Mouse (Mus musculus) frontal cortex, postnatal 25 days (tissue): ENCODE results near the gene Abcc8.

ENCODE experiments used
- DNase-seq, 2 experiments: peaks; one replicate each; pipeline ENCODE4 v3.0.0; 2022; ENCODE audit warnings: low spot score in 2 of 2

The Abcc8 gene

GRCm38 (mm10) chr7:46154498-46155488 lies 25.0 kb downstream of the Abcc8 start:
- DNase-seq: no peak

DNA sequence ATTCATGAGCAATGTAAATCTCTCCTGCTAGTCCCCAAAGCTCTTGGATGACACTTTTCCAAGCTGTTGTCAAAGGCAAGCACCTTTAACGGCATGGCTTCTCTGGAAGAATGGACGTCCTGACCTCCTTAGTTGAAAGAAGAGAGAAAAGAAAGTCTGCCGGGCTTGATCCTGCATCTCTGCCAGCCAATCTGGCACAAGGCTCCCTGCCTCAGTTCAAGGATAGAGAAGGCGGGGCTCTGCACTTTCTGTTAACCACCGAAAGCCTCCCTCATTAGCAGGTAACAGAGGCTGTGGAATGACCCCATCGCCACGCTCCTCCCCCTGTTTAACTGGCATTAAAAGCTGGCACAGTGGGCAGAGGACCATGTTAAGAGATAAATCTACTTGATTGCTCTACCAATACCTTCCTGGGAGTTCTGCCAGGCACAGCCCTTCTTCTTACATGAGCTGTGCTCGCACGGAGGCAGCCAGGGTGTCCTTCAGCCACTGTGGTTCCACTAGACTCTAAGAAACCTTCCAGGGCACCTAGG lies 26.9 kb downstream of the Abcc8 start:
- no peak for DNase-seq

DNA sequence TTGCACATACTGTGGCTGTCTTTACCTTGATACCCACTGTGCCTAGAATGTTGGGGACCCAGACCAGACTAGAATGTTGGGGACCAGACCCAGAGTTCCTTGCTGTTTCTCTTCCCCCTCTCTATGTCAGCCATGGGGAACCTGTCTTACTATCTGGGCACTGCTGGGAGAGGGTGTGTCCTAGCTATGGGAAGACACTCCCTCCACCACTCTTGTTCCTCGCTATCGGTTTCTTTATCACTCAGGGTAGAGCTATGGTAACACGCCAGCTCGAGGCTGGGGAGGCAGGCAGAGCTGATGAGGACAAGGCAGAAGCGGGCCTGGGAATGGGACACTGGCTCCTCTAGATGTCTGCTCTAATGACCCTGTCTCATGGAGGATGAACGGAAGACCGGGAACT lies 32.4 kb downstream of the Abcc8 start:
- no peak for DNase-seq

- DNase-seq: no peak
These were observed 33.0 kb downstream of the Abcc8 start for GRCm38 (mm10) chr7:46146675-46147308.

DNA sequence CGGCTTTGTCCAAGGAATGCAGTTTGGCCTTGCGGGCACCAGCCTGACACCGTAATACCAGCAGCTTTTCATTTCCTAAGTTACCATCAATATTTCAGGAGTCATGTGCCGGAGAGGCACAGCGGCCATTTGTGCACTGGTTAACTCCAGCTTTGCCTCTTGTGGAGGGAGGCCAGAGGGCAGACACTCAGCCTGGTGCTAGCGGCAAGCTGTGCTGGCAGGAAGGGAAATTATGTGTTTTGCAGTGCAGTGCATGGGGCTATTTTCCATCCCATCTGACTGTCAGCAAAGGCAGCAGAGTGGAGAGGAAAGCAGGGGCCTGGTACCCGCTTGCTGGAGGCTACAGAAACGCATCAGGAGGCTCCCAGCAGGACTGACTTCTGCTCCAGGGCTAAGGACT lies 35.8 kb downstream of the Abcc8 start:
- no peak for DNase-seq

- DNase-seq: no peak
These were observed 41.4 kb downstream of the Abcc8 start for GRCm38 (mm10) chr7:46138329-46138930.

GRCm38 (mm10) chr7:46133858-46134257 lies 46.0 kb downstream of the Abcc8 start:
- no peak for DNase-seq

- no peak for DNase-seq
These were observed 47.6 kb downstream of the Abcc8 start for GRCm38 (mm10) chr7:46132229-46132628.

GRCm38 (mm10) chr7:46131806-46132205 lies 48.0 kb downstream of the Abcc8 start:
- peak in 1 of 2 experiments; percentile 23 for DNase-seq

- peak in 1 of 2 experiments; percentile 19 for DNase-seq
These were observed 48.6 kb downstream of the Abcc8 start for GRCm38 (mm10) chr7:46131266-46131665.

- no peak for DNase-seq
These were observed 49.1 kb downstream of the Abcc8 start for GRCm38 (mm10) chr7:46130723-46131122.

DNA sequence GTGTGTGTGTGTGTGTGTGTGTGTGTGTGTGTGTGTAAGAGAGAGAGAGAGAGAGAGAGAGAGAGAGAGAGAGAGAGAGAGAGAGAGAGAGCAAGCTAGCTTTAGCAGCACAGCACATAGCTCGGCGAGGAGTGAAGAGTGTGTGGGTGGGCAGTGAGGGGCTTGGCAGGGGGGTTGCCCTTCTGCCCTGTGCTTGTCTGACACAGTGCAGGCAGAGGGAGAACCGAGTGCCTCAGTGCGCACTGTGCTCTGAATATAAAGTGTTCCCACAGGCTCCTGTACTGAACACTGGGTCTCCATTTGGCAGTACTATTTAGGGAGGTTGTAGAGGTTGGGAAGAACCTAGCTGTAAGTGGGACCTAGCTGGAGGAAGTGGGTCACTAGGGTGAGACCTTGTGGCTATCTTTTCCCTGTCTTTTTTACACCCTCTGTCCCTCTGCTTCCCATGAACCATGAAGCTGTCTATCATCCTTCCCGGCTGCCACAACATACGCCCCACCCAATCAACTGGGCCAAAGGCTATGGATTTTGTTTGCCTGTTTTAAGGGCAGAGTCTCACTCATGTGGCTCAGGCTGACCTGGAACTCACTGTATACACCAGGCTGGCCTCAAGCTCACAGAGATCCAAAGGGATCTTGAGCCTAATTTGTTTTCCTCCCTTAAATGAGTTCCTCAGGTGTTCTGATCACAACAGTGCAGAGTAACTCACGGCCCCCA lies 50.2 kb downstream of the Abcc8 start:
- DNase-seq: no peak

- DNase-seq: no peak
These were observed 51.6 kb downstream of the Abcc8 start for GRCm38 (mm10) chr7:46128196-46128595.

- DNase-seq: no peak
These were observed 54.5 kb downstream of the Abcc8 start for GRCm38 (mm10) chr7:46125340-46125739.

GRCm38 (mm10) chr7:46124460-46124859 lies 55.4 kb downstream of the Abcc8 start:
- DNase-seq: no peak

DNA sequence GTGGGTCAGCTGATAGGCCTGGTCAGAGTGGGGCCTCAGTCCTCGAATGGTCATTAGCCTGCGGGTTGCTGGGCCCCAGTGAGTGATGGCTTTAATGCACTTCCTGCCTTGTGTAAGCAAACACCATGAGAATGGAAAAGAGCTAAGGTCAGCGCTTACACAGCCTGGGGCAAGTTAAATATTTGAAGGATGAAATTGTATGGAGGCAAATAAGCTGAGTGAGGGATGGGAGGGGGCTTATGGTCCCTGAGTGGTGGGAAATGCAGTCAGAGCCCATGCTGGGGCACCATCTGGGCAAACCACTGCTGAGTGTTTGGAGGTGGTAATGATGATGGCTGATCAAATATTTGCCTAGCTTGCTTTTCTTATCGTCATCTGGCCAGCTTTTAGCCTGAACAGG lies 56.9 kb downstream of the Abcc8 start:
- DNase-seq: no peak

DNA sequence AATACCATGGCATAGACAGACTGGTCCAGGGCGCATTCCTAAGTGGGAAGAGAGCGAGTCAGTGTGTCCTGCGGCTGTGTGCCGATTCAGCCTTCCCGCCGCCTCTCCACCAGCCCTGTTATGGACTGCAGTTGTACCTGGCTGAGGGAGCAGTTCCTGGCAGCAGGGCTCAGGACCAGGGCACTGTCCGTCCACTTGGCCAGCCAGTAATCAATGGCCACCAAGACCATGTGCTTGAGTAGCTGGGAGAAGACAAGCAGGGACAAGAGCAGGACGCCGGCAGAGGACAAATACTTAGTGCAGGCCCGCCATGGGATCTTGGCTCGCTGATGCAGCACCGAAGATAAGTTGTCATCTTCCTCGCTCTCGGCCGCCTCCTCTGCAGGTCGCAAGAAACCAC lies 62.8 kb downstream of the Abcc8 start:
- no peak for DNase-seq

DNA sequence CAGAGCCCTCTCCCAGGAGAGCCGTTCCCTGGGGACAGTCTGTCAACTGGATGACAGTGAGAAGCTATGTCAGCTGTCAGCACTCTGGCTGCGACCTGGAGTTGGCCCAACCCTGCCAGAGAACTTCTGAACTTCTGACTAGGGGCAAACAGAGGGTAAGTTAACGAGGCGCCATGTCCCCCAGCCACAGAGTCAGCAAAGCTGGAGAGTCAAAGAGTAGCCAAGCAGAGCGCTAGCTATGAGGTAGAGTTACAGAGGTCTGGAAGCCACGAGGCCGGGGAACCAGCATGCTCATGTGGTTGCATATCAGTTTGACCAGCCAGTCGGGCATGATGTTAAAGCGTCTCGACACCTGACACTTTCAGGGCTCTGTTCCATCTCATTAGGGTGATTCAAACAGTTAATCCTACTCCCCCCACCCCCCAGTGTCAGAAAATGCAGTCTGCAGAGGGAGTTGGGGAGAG lies 63.7 kb downstream of the Abcc8 start:
- no peak for DNase-seq

DNA sequence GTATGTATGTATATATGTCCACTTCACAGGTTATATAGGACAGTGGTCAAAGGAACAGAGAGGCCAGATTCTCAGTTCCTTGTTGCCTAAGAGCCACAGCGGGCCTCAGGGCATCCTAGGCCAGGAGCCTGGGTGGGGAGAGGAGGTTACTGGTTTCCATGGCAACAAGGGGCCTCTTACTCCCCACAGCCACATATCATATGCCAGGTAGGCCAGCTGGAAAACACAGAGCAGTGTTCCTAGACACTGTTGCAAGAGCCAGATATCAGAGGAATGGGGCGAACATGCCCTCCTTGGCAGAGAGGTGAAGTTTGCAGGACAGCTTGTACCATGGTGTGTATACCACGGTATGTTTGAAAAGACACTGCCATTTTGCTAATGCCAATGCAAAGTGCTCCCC lies 66.4 kb downstream of the Abcc8 start:
- no peak for DNase-seq

- no peak for DNase-seq
These were observed 67.9 kb downstream of the Abcc8 start for GRCm38 (mm10) chr7:46111938-46112337.

DNA sequence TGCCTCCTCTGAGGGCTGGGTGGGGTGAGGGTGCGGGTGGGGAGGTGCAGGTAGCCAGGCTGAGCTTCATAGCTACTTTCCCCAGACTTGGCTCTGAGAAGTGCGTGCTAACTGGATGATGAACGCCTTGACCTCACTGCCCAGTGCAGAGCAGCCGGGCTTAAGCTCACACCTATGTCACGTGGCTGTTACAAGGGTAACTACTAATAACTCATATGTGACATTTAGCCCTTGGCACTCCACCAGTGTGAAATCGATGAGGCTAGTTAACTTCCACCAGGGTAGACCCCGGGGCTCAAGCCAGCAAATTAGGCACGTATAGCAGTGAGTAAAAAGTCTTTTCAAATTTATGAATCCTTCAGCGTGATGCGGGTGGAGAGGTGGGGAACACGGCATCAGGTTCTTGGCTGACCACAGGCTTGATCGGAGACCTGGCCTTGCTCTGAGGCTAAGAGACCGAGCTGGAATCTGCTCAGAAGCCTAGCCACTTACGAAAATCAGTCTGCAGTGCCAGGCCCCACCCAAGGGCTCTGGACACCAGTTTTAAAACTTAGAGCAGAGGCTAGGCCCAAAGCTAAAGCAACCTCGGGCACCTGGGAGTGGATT lies 68.5 kb downstream of the Abcc8 start:
- no peak for DNase-seq
